Comparison of ENCODE assay signal across 8 mouse cellular contexts in the genomic region with DNA sequence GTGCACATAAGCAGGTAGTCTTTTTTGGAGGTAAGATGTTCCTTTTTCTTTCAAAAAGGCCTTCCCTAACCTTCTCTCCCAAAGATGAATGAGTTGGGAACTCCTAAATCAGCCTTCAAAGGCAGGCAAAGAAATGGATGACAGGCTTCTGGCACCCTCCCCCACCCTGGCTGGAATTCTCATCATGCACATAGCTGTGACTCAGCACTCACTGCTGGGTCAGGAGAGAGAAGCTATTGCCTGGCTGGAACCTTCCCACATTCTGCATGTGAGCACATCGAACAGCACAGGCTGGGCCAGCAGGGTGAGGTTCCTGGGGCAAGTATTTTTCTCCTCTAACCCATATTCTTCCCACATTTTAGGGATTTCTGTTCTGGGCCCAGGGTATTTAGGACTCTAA. TPM values are rescaled to one million over a fixed set of nuclear protein-coding genes. Genes with fewer than 3 reads are reported as not detected.
DNase-seq lines count a peak whose midpoint lies in the region; ATAC-seq lines count a peak whose summit lies in the region.

No protein-coding gene starts in this region.

- DNase-seq in cerebellum, adult 18-20 months, result peak; percentile 43 to 59
- no peak for DNase-seq in cerebellum, adult 11-12 months
- DNase-seq in ovary, postnatal 36 days (ENCODE audit: low spot score), result peak; percentile 13
- no peak for DNase-seq in ovary, postnatal 14 days (ENCODE audit: low spot score)
- peak; percentile 47 to 75 for DNase-seq in gastrocnemius, postnatal 36 days
- DNase-seq in kidney, postnatal 4 days, result peak; percentile 12 to 38
- peak; percentile 46 to 70 for DNase-seq in right cerebral cortex, postnatal 36 days (ENCODE audit: low spot score in 2 of 2)

- intact Hi-C loops in gastrocnemius, postnatal 36 days (cut with DNase I), result loop anchor here (2.0 to 10.0 kb wide), 2 partner anchors 57 to 159 kb away; no protein-coding TSS in a partner anchor

- ATAC-seq in CD4-positive, CD25-positive, alpha-beta regulatory T cell, adult 4 months, result no peak

RNA-seq across cellular contexts. Expression of a gene that starts 58.1 kb away (rescaled TPM):
- 1 to 10 TPM; 1.1 to 1.7 TPM for total RNA-seq in gastrocnemius, postnatal 36 days (2021)
- 1 to 10 TPM; 3.2 to 3.9 TPM for polyA plus RNA-seq in CD4-positive, CD25-positive, alpha-beta regulatory T cell, adult 4 months (2017; shearing (Covaris generic))

Comparison
In these comparisons a context has a peak if more than half of its experiments do, and no peak if none do; other contexts are left out.
1. DNase-seq: peak in cerebellum, adult 18-20 months (2 of 2), ovary, postnatal 36 days (single experiment), gastrocnemius, postnatal 36 days (2 of 2), kidney, postnatal 4 days (2 of 2) and right cerebral cortex, postnatal 36 days (2 of 2); none in cerebellum, adult 11-12 months (single experiment) and ovary, postnatal 14 days (single experiment).